Mouse (Mus musculus) spleen, postnatal 4 days (tissue): Measurements from ENCODE around the gene Tmem53.

Experiments
- DNase-seq, 2 experiments: peaks; one replicate each; pipeline ENCODE4 v3.0.0; 2022; ENCODE audit warnings: low spot score in 2 of 2

Tmem53 gene

GRCm38 (mm10) chr4:117281090-117281845 is 29.5 kb downstream of the Tmem53 start:
- DNase-seq: no peak

DNA sequence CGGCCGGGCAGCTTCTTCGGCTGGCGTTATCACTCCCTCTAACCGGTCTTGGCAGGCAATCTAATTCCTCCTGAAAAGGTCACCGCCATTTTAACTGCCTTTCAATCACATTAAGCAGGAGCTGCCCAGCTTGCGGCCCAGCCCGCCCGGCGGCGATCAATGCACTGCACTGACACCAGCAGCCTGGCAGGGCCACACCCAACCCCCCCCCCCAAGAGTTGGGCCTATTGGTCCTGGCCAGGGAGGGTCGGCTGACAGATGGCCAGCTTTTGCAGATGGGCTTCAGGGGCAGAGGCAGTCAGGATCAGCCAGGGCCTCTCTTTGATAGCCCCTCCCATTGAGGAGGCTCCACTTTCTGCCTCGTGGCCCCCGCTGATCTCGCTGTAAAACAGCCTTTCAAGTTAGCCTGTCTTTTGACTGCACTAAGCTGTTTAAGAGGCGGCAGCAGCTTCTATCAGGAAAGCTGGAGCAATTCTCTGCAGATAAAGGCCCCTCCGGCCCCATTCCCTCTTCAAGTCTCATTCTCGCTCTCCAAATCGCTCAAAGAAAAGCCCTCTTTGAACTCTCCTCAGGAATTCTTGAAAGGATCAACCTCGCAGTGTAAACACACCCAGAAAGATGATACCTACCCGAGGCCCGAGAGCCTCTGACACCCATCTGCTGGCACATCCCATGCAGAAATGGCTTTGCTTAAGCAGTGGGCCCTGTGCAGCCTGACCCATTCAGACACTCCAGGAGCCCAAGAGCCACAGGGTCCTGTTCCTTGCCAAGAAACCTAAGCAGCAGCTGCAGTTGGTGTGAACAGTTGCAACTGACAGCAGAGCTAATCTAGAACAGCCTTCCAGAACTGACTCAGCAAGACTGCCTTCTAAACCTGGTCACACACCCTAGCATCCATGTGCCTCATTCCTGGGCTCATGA is 31.8 kb downstream of the Tmem53 start:
- no peak for DNase-seq

DNA sequence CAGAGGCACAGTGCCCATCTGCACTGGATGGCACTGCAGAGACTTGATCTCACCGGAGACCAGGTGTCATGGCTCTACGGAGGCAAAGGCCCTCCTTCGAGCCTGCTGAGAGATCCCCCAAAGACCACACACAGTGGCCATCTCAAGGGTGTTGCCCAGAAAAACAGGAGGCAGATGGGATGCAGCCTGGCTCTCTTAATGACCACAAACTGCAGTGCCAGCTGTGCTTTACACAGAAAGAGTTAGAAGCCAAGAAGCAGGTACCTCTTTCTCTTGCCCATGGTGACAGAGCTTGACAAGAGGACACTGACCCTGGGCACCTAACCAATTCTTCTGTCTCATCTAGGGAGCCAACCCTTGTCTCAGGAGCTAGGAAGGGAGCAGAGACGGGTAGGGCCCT is 32.6 kb downstream of the Tmem53 start:
- DNase-seq: no peak

DNA sequence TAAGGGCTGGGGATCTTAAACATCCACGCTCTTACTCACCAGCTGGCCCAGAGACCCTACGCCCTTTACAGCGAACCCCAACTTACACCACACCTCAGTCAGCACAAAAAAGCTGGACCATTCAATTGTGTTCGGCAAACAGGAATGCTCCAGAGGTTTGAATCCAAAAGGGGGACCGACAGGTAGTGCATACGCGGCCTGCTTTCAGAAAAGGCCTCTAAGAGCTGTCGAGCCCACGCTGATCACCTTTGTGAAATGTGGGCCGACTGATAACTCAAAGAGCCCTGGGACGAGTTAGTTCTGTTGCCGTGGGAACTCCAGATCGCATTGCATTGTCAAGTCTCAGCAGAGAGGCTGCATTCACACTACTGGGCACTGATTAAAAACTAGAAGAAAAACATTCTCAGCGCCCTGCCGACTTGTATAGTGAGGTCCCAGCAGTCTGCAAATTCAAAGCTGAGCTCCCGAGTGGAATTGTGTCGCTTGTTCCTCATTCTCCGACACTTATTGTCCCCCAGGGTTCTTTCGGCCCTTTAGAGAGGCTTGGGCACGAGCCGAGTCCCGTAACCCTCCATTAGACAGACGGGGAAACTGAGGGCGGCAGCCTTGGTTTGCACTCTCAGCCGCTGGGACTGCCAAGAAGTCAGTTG is 36.7 kb downstream of the Tmem53 start:
- no peak for DNase-seq

- DNase-seq: peak; percentile 77 to 90
These were observed 37.4 kb downstream of the Tmem53 start for GRCm38 (mm10) chr4:117288927-117289801.

GRCm38 (mm10) chr4:117291696-117292095 is 39.9 kb downstream of the Tmem53 start:
- DNase-seq: no peak

DNA sequence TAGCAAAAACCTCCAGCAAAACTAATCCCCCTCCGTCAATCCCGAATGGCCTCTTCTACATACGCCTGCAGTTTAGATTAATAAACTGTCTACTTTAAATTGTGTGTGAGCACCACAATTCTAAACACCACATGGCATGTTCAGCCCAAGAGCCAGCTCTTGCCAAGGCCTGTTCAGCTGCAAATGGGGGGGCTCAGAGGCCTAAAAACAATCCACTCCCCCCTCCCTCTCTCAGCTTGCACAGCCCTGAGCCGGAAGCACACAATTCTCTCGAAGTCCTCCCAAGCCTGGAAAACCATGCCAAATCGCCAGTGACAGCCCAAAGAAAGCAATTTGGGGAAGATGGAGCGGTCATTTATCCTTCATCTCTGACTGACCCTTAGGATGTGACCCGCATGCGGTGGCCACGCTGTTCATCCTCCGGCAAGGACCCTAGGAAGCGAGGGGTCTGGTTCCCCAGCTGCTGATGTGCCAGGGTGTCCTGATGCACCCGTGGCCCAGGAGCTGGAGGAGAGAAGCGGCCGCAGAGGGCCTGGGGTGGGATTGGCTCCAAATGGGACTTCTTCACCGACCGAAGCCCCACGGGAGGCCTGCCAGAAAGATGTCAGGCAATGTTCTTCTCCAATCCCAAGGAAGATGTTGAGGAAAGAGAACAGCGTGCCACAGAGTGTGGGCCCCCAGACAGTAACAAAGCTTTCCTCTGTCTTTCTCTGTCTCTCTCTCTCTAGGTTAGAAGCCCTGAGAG is 45.3 kb downstream of the Tmem53 start:
- no peak for DNase-seq

GRCm38 (mm10) chr4:117297819-117298218 is 46.1 kb downstream of the Tmem53 start:
- no peak for DNase-seq

GRCm38 (mm10) chr4:117299921-117300320 is 48.2 kb downstream of the Tmem53 start:
- DNase-seq: no peak

- no peak for DNase-seq
These were observed 50.5 kb downstream of the Tmem53 start for GRCm38 (mm10) chr4:117302027-117302806.

DNA sequence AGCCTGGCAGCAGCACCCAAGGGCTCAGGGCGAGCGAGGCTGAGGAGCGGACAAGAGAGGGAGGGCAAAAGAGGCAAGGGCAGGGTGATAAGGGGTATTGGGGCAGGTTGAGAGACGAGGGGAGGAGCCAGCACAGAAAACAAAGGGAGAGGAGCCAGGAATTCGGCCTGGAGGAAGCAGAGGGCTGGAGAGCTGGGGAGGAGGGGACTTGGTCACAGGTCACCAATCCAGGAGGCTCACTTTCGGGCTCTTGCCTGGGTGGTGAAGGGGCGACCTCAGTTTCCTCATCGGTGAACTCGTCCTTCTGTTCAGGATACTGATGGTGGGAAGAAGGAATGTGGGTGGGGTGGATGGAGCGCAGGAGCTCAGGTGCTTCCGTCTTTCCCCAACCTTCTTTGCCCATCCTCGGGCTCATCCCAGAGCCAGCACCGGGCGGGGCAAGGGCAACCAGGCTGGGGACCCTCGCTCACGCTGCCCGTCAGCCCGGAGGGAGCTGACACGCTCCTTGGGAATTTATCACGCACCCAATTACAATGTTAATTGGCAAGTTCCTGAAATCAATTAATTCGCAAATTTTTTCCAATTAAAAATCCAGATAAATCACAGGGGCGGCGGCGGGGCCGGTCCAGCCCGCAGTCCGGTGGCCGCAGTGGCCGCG is 52.0 kb downstream of the Tmem53 start:
- DNase-seq: no peak

- DNase-seq: no peak
These were observed 52.7 kb downstream of the Tmem53 start for GRCm38 (mm10) chr4:117304239-117305025.

- DNase-seq: no peak
These were observed 53.7 kb downstream of the Tmem53 start for GRCm38 (mm10) chr4:117305461-117305860.

GRCm38 (mm10) chr4:117307270-117307669 is 55.5 kb downstream of the Tmem53 start:
- no peak for DNase-seq

GRCm38 (mm10) chr4:117309427-117309826 is 57.7 kb downstream of the Tmem53 start:
- DNase-seq: no peak

GRCm38 (mm10) chr4:117311891-117312290 is 60.1 kb downstream of the Tmem53 start:
- DNase-seq: no peak

- peak; percentile 77 to 82 for DNase-seq
These were observed 60.8 kb downstream of the Tmem53 start for GRCm38 (mm10) chr4:117312416-117313084.

DNA sequence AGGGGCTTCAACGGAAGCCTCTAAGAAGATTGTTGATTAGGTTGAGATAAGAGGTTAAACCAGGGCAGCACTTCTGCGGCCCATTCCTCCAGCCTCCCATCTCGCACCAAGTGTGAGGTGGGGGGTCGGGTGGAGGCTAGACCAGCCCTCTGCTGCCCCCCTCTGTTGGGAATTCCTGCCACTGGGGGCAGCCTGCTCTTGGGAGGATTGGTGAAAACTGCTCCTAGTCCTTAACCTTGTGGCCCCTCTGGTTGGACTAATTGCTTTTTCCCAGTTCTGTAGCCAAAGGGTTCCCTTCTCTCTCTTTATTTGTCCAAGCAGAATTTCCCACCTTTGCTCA is 61.3 kb downstream of the Tmem53 start:
- DNase-seq: peak; percentile 61 to 77
